Mouse (Mus musculus) heart, postnatal 36 days (tissue): ENCODE data around the gene Neurog3. TPM values are rescaled to one million over a fixed set of nuclear protein-coding genes. Genes with fewer than 3 reads are reported as not detected.
A peak's percentile ranks its signal among the peaks of the same experiment; 100 is the strongest.

Experiments
- DNase-seq, 2 experiments: peaks; one replicate each; pipeline ENCODE4 v3.0.0; 2021 to 2022
- intact Hi-C: fragments of 180-260 bp; cut with DNase I; formaldehyde crosslinking; loops from one replicate; pipeline ENCODE4 v1.15.1; 2025
- total RNA-seq, 2 experiments: library from RNA; stranded (reverse); gene quantifications; 2 replicates each; pipeline ENCODE4 v1.2.3; 2021

Gene Neurog3
- total RNA-seq: not detected

- intact Hi-C loops: no loop called here
- DNase-seq: no peak
These were observed at the start of gene Neurog3 for GRCm38 (mm10) chr10:62132691-62133281. Neurog3 (plus strand) TSS chr10:62133090.

GRCm38 (mm10) chr10:62086044-62086443 is 46.8 kb upstream of the Neurog3 start:
- no peak for DNase-seq
- intact Hi-C loops: no loop called here

- no peak for DNase-seq
- intact Hi-C loops: no loop called here
These were observed 46.1 kb upstream of the Neurog3 start for GRCm38 (mm10) chr10:62086826-62087225.

DNA sequence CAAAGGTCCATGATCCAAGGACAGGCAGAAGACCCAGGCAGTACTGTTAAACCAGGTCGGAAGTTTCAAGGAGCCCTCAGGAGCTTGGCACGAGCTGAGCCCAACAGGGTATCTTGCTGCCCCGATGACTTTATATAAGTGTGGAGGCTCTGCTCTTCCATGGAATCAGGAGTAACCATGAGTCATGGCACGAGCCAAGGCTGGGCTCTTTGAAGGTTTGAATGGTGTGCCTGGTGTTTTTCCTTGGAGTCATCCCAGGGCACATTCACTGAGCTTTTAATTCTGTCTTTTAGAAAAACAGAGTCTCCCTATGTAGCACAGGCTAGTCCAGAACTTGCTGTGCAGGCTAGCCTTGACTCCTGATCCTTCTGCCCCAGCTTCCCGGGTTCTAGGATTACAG is 44.5 kb upstream of the Neurog3 start:
- intact Hi-C loops: no loop called here
- no peak for DNase-seq

DNA sequence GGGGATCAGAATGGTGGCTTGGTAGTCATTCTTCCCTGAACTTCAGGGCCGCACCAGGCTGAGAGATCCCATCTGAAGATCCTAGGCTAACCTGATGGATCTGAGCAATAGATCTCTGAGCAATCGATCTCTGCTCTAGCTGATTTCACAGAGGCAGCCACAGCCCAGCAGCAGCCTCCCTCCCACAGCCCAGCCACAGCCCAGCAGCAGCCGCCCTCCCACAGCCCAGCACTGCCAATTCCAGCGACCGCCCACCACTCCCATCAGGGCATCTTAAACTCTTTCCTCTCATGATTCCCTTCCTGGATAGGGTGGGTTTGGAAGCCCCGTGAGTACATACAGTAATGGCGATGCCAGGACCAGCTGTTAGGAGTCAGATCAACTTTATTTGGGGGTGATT is 43.8 kb upstream of the Neurog3 start:
- intact Hi-C loops: no loop called here
- DNase-seq: no peak

DNA sequence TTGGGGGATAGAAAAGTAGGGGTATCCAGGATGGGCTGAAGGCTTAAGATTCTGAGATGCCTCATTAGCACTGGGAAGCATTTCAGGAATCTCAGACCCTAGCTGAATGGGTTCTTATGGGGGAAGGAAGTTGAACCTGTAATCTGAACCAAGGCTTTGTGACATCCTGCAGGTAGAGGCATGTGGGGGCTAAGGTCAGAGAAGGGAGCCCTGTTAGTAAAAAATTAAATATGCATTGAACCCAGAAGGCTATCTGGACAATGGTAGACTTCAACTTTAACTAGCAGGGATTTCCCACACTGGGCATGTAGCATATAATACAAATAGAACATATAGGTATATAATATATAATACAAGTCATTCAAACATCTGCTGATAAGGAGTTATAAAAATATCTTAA is 43.4 kb upstream of the Neurog3 start:
- no peak for DNase-seq
- intact Hi-C loops: no loop called here

DNA sequence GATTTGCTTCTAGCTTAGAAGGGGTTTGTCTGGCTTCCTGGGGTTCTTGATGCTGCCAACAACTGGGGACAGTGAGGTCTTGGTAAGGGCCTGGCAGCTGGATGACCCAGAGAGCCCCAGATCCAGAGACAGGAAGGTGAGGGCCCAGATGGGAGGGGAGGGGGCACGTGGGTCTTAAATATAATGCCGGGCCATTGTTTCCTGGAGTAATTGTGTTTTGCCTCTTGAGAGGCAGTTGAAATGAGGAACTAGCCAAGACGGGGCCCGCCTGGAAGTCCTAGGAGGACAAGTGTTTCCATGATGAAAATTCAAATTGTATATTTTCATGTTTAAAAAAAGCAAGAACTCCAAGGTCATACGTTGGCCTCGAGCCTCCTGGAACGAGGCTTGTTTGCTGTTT is 39.0 kb upstream of the Neurog3 start:
- no peak for DNase-seq
- intact Hi-C loops: no loop called here

- intact Hi-C loops: no loop called here
- DNase-seq: no peak
These were observed 38.5 kb upstream of the Neurog3 start for GRCm38 (mm10) chr10:62094401-62094800.

- no peak for DNase-seq
- intact Hi-C loops: no loop called here
These were observed 33.0 kb upstream of the Neurog3 start for GRCm38 (mm10) chr10:62099749-62100403.

GRCm38 (mm10) chr10:62101504-62102439 is 31.1 kb upstream of the Neurog3 start:
- peak; percentile 53 to 74 for DNase-seq
- intact Hi-C loops: loop anchor here (1.0 kb wide), 4 partner anchors 46 to 263 kb away; no protein-coding TSS in a partner anchor

DNA sequence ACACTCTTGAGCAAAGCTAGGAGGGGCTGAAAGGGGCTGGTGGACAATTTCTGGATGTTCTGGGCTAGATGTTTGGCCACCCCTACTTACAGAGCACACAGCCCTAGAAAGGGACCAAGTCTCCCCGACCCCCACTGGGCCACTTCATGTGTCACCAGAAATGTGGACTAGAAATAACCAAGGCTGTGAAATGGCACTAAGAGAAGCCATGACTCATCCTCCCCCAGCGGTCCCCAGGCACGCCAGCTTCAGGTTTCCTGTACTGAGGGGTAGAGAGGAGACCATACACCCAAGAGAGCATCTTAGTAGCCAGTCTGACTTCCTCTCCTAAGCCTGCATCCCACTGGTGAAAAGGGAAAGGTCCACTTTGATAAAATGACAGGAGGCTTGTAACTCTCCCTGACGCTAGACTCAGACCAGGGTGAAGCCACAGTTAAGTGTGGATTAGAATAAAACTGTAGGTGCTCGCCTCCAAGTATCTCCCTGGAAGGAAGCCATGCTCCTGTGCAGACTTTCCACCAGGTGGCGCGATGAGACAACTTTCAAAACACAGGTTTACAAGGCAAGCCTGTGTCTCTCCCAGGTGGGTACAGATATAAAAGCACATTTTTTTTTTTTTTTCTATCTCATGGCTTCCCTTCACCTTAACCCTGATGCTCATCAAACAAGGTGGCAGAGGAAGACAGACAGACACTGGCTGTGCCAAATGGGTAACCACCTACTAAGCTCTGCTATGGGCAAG is 27.9 kb upstream of the Neurog3 start:
- DNase-seq: peak; percentile 56 to 67
- intact Hi-C loops: loop anchor here (1.0 kb wide), 2 partner anchors 78 to 138 kb away; no protein-coding TSS in a partner anchor

DNA sequence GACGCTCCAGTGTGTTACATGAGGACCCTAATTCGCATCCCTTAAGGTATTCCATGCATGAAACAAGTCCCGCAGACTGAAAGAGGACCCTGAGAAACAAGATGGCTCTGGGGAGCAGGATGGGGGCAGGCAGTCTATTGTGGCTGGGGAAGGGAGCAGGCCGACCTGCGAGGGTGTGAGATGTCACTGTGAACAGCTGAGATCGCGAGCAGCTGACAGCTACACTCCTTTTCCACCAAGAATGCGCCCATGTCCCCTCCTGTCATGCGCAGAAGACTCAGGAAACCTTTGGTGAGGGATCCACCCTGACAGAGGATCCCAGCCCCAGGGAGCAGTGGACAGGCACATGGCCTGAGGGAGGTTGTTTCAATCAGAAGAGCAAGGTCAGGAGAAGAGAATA is 25.8 kb upstream of the Neurog3 start:
- intact Hi-C loops: no loop called here
- DNase-seq: no peak

DNA sequence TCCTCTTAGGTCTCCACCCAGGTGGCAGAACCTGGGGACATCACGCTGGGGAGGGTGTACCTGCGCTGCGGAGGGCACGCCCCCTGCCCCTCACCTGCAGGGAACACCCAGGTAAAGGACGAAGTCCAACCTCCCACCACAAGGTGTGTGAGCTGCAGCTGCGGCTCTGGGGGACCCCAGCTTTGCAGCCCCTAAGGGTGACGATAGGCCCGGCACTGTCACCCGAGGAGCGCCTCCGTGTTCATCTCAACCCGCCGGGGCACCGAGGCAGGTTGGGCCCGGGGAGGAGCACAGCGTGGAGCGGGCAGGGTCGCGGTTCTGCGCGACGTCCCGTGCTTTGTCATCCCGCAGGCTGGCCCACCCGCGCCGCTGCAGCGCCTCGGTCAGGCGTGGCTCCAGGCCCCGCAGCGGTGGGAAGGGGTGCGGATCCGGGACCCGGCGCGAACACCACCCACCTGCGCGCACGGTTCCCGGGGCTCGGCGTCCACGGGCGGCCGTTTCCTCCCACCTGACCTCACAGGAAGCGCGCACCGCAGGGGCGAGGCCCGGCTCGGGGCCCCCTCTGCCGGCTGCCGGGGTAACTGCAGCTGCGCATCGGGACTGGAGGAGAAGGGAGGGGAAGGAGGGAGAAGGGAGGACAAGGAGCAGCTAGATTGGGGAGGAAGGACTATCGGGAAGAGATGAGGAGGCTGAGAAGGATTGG is 22.2 kb upstream of the Neurog3 start:
- peak; percentile 69 to 80 for DNase-seq
- intact Hi-C loops: no loop called here

DNA sequence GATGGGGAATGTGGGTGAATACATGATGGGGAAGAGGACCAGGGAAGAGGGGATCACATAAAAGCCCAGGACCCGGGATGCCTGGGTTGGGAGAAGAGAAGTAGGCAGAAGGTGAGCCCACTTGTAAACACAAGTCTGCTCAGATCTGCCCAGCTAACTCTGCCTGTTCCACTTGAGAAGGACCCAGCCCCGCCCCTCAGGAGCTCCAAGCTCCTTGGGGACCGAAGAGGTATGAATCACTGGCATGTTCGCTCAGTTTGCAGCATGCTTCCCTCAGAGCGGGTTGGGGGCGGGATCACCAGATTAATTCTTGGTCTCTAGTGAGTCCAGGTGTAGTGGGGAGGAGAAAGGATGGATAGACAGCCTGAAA is 21.7 kb upstream of the Neurog3 start:
- intact Hi-C loops: no loop called here
- DNase-seq: no peak

GRCm38 (mm10) chr10:62113865-62114647 is 18.8 kb upstream of the Neurog3 start:
- intact Hi-C loops: no loop called here
- no peak for DNase-seq

- DNase-seq: no peak
- intact Hi-C loops: no loop called here
These were observed 5.8 kb upstream of the Neurog3 start for GRCm38 (mm10) chr10:62127137-62127536.

GRCm38 (mm10) chr10:62127711-62128231 is 5.1 kb upstream of the Neurog3 start:
- DNase-seq: no peak
- intact Hi-C loops: no loop called here

DNA sequence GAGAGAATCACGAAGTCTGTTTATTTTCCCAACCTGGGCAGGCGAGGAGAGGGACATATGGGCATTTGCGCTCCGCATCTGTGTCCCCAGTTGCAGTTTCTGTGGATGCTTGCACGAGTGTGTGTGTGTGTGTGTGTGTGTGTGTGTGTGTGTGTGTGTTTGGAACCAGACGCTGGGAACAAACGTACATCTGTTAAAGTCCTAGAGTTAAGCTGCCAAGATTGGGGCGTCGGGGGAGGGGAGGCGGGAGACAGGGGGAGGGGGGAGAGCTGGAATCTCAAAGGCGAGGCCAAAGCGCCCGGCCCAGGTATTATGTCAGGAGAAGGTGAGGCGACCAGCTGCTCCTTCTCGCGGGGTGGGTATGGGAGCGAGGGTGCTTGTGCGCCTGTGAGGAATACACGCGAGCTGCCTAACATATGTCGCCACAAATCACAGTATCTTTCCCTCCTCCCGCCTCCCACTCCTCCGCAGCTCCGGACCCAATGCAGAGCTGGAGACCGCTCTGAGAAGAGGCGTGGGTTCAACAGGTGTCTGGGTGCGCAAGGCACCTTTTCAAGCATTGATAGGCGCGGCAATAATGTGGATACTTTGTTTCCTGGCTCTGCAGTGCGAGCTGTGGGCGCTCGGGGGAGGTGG is 4.5 kb upstream of the Neurog3 start:
- intact Hi-C loops: no loop called here

More for the DNA sequence above, 4.5 kb upstream of the Neurog3 start:
- DNase-seq: no peak
